Mouse (Mus musculus) spleen, embryonic (tissue): ENCODE measurements around the gene 1190005I06Rik.

Source experiments
- CTCF ChIA-PET: fragments of 350-600 bp; sonication (Branson Sonifier 250); formaldehyde crosslinking; loops from one replicate; lab custom pipeline; 2022; lab: Charles Lee

Gene 1190005I06Rik

GRCm38 (mm10) chr8:120581811-120582210 is 65.6 kb downstream of the 1190005I06Rik start:
- CTCF ChIA-PET, result no interaction called here

- CTCF ChIA-PET, result no interaction called here
These were observed 66.1 kb downstream of the 1190005I06Rik start for GRCm38 (mm10) chr8:120581329-120581728.

GRCm38 (mm10) chr8:120580336-120581000 is 67.0 kb downstream of the 1190005I06Rik start:
- CTCF ChIA-PET, result interaction anchor here (1.0 kb wide), 1 partner anchor 16 kb away, joined by 3 read pairs; no protein-coding TSS in a partner anchor

GRCm38 (mm10) chr8:120577821-120578220 is 69.6 kb downstream of the 1190005I06Rik start:
- CTCF ChIA-PET, result no interaction called here

GRCm38 (mm10) chr8:120575801-120576200 is 71.6 kb downstream of the 1190005I06Rik start:
- CTCF ChIA-PET, result no interaction called here

GRCm38 (mm10) chr8:120574941-120575340 is 72.5 kb downstream of the 1190005I06Rik start:
- CTCF ChIA-PET, result interaction anchor here (0.7 kb wide), 1 partner anchor 1942 kb away, joined by 3 read pairs; no protein-coding TSS in a partner anchor

- CTCF ChIA-PET, result no interaction called here
These were observed 73.6 kb downstream of the 1190005I06Rik start for GRCm38 (mm10) chr8:120573866-120574265.

GRCm38 (mm10) chr8:120572534-120572933 is 74.9 kb downstream of the 1190005I06Rik start:
- CTCF ChIA-PET, result interaction anchor here (0.5 to 1.6 kb wide), 3 partner anchors 24 to 87 kb away, joined by 3 to 5 read pairs (median 3); no protein-coding TSS in a partner anchor

GRCm38 (mm10) chr8:120571561-120571960 is 75.9 kb downstream of the 1190005I06Rik start:
- CTCF ChIA-PET, result interaction anchor here (0.6 to 1.6 kb wide), 3 partner anchors 24 to 35 kb away, joined by 5 to 9 read pairs (median 7); no protein-coding TSS in a partner anchor

- CTCF ChIA-PET, result interaction anchor here (0.8 to 1.5 kb wide), 2 partner anchors 48 to 107 kb away, joined by 3 to 4 read pairs; no protein-coding TSS in a partner anchor
These were observed 77.3 kb downstream of the 1190005I06Rik start for GRCm38 (mm10) chr8:120569939-120570715.

GRCm38 (mm10) chr8:120569123-120569522 is 78.3 kb downstream of the 1190005I06Rik start:
- CTCF ChIA-PET, result interaction anchor here (0.8 to 1.5 kb wide), 2 partner anchors 49 to 106 kb away, joined by 3 to 4 read pairs; no protein-coding TSS in a partner anchor

GRCm38 (mm10) chr8:120568164-120568798 is 79.2 kb downstream of the 1190005I06Rik start:
- CTCF ChIA-PET, result no interaction called here

GRCm38 (mm10) chr8:120567731-120568130 is 79.7 kb downstream of the 1190005I06Rik start:
- CTCF ChIA-PET, result no interaction called here

- CTCF ChIA-PET, result no interaction called here
These were observed 80.8 kb downstream of the 1190005I06Rik start for GRCm38 (mm10) chr8:120566681-120567080.

GRCm38 (mm10) chr8:120565151-120565711 is 82.2 kb downstream of the 1190005I06Rik start:
- CTCF ChIA-PET, result no interaction called here

GRCm38 (mm10) chr8:120563851-120564837 is 83.3 kb downstream of the 1190005I06Rik start:
- CTCF ChIA-PET, result no interaction called here

GRCm38 (mm10) chr8:120563348-120563724 is 84.1 kb downstream of the 1190005I06Rik start:
- CTCF ChIA-PET, result no interaction called here

- CTCF ChIA-PET, result no interaction called here
These were observed 84.6 kb downstream of the 1190005I06Rik start for GRCm38 (mm10) chr8:120562680-120563347.

GRCm38 (mm10) chr8:120561539-120562435 is 85.6 kb downstream of the 1190005I06Rik start:
- CTCF ChIA-PET, result no interaction called here
